Mouse (Mus musculus) thymus, postnatal 0 days (tissue): Measurements from ENCODE around the gene Ugt1a2. TPM values are rescaled to one million over a fixed set of nuclear protein-coding genes. Genes with fewer than 3 reads are reported as not detected.
"Not testable (repeated sequence)": the region's sequence is repeated elsewhere in the genome, so short reads cannot be mapped to it uniquely, and the experiment has no call there.

Experiments used
- DNase-seq: peaks from one replicate; pipeline ENCODE4 v3.0.0-alpha.2; 2015; ENCODE audit warnings: low spot score
- polyA plus RNA-seq: library from polyadenylated mRNA; unstranded; fragments of >200 nt; fragmentation: Nextera tagmentation; extraction: Ambion mirVana; gene quantifications from 2 replicates; pipeline ENCODE4 v1.2.1, GENCODE M21; 2015

The Ugt1a2 gene
- polyA plus RNA-seq = 0.13 TPM in 1 of 2 replicates, not detected in the other

- DNase-seq = no peak
These were observed at the start of gene Ugt1a2 for GRCm38 (mm10) chr1:88200456-88200855. Gene Ugt1a2 (plus strand): TSS chr1:88200601.

- DNase-seq = no peak
These were observed 42.0 kb upstream of the Ugt1a2 start for GRCm38 (mm10) chr1:88158430-88158829.

- no peak for DNase-seq
These were observed 34.7 kb upstream of the Ugt1a2 start, which contains the start of gene Ugt1a5 for GRCm38 (mm10) chr1:88165711-88166110. Gene Ugt1a5 (plus strand): TSS chr1:88166012.

GRCm38 (mm10) chr1:88172190-88172589, 28.2 kb upstream of the Ugt1a2 start:
- not testable (repeated sequence) for DNase-seq

- no peak for DNase-seq
These were observed 20.7 kb upstream of the Ugt1a2 start for GRCm38 (mm10) chr1:88179657-88180056.

GRCm38 (mm10) chr1:88186325-88186935, 14.0 kb upstream of the Ugt1a2 start:
- no peak for DNase-seq

- DNase-seq = no peak
These were observed 8.3 kb upstream of the Ugt1a2 start for GRCm38 (mm10) chr1:88192136-88192535.

- no peak for DNase-seq
These were observed 4.7 kb upstream of the Ugt1a2 start for GRCm38 (mm10) chr1:88195687-88196086.

- DNase-seq = no peak
These were observed 3.0 kb upstream of the Ugt1a2 start for GRCm38 (mm10) chr1:88197443-88197842.

- no peak for DNase-seq
These were observed 405 bp upstream of the Ugt1a2 start for GRCm38 (mm10) chr1:88199996-88200395.

GRCm38 (mm10) chr1:88205294-88205922, 5.0 kb downstream of the Ugt1a2 start, which contains the start of gene Dnajb3:
Gene Dnajb3 (minus strand): TSS chr1:88205782.
- DNase-seq = peak; percentile 79

- no peak for DNase-seq
These were observed 6.6 kb downstream of the Ugt1a2 start for GRCm38 (mm10) chr1:88206843-88207479.

- DNase-seq = peak; percentile 2
These were observed 11.4 kb downstream of the Ugt1a2 start, which contains the start of gene Ugt1a1 for GRCm38 (mm10) chr1:88211812-88212211. Gene Ugt1a1 (plus strand): TSS chr1:88211959.

GRCm38 (mm10) chr1:88212341-88213045, 12.1 kb downstream of the Ugt1a2 start:
- DNase-seq = peak; percentile 20

- peak; percentile 16 for DNase-seq
These were observed 12.7 kb downstream of the Ugt1a2 start for GRCm38 (mm10) chr1:88213061-88213460.

GRCm38 (mm10) chr1:88213766-88214461, 13.5 kb downstream of the Ugt1a2 start:
- peak; percentile 24 for DNase-seq

GRCm38 (mm10) chr1:88214462-88214952, 14.1 kb downstream of the Ugt1a2 start:
- peak; percentile 8 for DNase-seq

GRCm38 (mm10) chr1:88215466-88216380, 15.3 kb downstream of the Ugt1a2 start:
- DNase-seq = peak; percentile 5

- peak; percentile 3 for DNase-seq
These were observed 16.1 kb downstream of the Ugt1a2 start for GRCm38 (mm10) chr1:88216551-88216950.

- DNase-seq = peak; percentile 11
These were observed 16.7 kb downstream of the Ugt1a2 start for GRCm38 (mm10) chr1:88217144-88217543.
